Mouse (Mus musculus) ovary, postnatal 14 days (tissue): Measurements from ENCODE around the gene Apln.

ENCODE experiments used
- DNase-seq: peaks from one replicate; pipeline ENCODE4 v3.0.0; 2022; ENCODE audit warnings: low spot score

Apln gene

GRCm38 (mm10) chrX:48034144-48035113, at the start of gene Apln:
Gene Apln (minus strand): TSS chrX:48034853.
- peak; percentile 34 for DNase-seq

DNA sequence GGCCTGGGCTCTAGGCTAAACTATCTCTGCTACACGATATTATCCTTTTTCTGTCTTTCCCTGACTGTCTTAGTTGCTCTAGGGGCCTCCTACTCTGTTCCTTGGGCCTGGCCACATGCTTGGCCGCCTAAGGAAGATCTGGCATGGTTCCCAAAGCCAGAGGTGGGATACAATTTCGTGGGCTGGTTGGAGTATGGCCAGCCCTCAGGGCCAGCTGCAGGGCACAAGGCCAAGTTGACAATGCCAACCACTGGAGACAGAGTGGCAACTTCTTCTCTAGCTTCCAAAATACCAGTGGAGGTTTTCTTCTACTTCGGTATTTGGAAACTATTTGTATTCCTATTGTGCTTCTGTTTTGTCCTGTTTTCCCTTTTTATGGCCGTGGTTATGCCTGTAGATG, 47.7 kb upstream of the Apln start:
- DNase-seq: no peak

DNA sequence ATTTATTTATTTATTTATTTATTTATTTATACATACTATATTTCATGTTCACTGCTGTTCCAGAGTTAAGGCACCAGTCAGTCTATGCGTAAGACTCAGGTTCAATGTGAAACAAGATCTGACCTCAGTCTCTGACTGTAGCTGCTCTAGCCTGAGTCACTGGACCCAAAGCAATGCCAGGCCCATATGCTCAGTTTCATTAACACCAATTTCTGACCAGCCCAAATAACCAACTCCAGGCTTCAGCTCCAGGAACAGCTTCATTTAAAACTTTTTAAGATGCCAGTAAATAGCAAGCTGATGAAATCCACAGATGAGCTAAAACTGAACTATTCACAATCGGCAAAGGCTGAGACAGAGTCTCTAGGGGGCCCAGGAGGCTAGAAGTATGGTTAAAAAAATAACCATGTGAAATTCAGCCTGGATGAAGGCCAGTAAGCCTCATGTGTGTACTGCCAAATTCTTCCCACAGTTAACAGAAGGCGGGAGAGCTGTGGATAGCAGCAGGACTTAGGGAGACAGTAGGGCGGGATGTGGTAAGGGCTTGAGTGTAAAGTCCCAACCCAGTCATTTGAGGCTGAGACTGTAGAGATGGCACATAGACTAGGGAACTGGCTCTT, 42.3 kb upstream of the Apln start:
- DNase-seq: no peak

DNA sequence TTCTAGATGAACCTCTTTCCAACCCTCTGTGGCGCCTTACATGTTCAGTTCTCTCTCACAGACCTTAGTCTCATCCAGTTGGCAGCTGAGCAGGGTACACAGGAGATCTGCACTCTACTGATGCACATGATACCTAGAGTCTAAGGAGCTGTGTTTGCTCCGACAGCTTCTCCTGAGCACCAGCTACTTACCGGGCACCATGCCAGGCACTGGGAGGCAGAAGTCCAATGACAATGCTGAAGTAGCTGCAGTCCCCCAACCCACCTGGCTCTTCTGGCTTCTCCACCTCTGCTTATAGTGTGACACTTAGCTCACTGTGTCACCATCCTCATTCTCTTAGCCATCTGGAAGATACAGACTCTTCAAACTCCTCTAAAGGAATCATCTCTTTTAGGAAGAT, 40.0 kb upstream of the Apln start:
- no peak for DNase-seq

DNA sequence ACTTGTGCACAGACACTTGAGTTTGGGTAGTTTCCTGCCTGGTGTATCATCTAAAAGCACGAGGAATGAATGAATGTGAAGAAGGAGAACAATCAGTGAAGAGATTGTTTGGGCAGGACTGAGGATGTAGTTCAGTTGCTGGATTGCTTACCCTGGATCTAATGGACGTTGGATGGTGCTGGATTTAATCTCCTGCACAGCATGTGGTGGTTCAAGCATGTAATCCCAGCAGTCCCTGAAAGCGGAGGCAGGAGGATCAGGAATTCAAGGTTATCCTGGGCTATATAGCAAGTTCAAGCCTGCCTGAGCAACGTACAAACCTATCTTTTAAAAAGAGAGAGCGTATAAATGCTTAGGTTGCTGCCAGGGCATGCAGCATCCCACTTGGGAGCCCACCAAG, 37.7 kb upstream of the Apln start:
- DNase-seq: no peak

DNA sequence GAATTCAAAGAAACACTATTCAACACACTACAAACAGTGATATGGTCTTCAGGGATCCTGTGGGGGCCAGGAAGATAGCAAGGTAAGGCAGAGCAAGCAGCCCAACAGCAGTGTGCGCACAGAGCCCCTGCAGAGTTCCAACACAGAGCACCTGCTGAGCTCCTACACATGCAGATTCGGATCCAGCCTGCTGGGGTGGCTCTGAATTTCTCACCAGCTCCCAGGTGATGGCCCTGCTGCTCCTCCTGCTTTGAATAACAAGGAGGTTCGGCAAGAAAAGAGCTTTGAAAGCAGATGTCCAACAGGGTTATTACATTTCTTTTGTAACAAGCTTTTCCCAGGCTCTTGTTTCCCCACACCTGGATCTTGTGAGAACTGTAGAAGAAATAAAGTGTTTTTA, 37.3 kb upstream of the Apln start:
- no peak for DNase-seq

DNA sequence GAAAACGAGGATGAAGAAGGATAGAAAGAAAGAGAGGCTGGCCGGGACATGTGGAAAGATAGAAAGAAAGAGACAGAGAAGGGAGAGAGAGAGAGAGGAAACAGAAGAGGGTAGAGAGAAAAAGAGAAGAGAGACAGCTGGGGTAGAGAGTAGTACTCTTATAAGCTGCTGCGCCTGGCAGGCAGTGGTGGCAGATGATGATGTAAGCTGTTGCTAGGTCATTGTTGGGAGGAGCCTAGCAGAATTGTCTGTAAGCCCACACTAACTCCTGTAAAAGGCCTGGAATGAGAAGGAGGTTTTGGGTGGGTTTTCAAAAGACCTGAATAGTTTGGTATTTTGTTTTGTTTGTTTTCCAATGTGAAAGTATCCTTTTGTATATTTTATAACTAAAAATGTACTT, 32.2 kb upstream of the Apln start:
- DNase-seq: no peak

GRCm38 (mm10) chrX:48064166-48064853, 29.7 kb upstream of the Apln start:
- DNase-seq: no peak

- no peak for DNase-seq
These were observed 27.8 kb upstream of the Apln start for GRCm38 (mm10) chrX:48062481-48062880.

DNA sequence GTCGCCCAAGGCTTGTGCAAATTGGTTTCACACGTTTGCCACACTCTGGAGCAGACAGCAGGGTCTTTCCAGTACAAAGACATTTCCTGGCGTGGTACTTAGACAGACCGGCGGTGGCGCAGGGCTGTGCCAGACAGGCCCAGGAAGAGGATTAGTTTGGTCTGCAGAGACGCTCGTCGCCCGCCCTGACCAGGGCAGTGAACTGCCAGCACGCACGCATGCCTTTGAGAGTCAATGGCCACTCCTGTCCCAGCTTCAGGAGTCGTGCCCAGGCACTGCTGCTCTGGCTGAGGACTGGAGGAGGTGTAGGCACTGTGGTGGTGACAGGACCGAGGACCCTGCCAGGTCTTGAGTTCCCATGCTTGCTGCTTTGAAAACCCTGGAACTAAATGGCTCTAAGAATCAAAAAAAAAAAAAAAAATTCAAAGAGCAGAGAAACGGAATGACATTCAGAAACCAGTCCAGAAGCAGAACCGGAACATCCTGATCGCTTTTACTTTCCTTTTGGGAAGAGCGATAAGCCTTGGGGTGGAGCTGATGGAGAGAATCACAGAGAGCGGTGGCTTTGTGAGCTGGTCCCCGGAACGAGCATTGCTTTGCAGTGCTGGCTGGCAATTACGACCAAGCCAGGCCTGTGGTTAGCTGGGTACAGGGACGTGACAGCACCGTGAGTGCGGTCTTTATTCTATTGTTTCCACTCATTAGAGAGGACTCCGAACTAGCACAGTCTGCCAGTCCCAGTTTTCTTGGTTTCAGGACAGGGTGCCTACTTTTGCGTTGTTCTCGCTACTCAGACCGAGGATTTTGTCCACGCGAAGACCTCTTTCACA, 19.7 kb upstream of the Apln start:
- no peak for DNase-seq

DNA sequence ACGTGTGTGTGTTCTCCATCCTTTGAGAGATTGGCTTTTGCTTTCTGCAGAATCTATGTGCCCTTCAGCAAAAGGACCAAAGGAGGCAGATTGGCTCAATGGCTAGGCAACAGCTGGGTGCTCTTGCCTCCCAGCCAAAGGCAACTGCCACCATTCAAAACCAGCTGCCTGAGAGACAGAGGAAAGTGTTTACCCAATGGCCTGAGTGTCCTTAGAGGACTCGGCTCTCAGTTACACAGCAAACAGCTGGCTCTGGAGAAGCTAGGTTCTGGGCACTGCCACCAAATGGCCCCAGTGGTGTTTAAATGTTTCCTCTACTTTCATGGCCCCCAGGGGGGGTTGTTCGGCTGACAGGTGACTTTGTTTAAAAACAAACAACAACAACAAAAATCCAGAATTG, 19.1 kb upstream of the Apln start:
- DNase-seq: no peak

DNA sequence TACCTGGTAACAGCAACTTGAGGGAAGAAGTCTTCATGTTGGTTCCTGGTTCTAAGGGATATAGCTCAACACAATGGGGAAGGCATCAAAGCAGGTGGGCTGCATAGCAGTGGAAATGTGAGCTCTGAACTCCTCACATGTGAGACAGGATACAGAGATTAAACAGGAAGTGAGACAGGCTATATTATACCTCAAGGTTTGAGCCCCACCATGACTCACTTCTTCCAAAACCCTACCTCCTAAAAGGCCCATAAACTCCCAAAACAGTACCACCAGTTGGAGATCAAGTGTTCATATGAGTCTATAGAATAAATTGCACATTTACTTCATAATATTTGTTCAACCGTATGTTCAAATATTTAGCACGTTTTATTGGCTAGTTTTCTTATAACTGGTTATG, 11.7 kb upstream of the Apln start:
- DNase-seq: no peak

- no peak for DNase-seq
These were observed 9.6 kb upstream of the Apln start for GRCm38 (mm10) chrX:48044261-48044660.

- no peak for DNase-seq
These were observed 8.1 kb upstream of the Apln start for GRCm38 (mm10) chrX:48042748-48043147.

GRCm38 (mm10) chrX:48040379-48040778, 5.7 kb upstream of the Apln start:
- DNase-seq: no peak

DNA sequence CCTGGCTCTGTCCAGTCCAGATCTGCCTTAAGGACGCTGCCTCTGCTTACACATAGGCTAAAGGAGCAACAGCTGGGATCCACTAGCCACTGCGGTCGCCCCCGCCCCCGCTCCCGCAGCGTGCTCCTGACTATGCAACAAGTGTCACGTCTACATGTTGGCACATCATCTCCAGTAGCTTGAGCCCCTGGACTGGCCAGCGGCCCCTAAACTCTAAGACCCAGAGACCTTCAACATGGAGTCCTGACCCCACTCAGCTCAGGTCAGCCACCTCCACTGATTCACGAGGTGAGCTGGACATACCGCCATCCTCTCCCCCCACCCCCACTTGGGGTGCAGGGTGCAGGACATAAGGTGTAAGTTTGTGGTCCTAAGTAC, 898 bp downstream of the Apln start:
- DNase-seq: no peak

- no peak for DNase-seq
These were observed 1.6 kb downstream of the Apln start for GRCm38 (mm10) chrX:48033024-48033423.

DNA sequence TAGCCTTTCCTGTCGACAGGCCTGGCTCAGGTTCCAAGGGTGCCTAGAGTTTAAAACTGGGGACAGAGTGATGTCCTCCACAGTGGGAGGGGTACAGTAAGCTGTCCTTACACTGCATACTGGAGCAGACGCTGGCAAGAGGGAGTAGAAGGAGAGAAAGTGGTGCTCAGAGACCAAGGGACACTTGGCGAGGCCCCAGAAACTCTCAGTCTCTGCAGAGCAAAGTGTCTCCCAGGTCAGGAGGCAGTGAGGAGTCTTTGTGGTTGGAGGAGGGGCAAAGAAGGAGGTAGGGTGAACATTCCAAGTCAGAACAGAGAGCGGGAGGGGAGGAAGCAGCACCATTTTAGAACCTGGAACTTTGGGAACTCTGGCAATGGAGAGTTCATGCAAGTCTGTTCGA, 2.8 kb downstream of the Apln start:
- DNase-seq: no peak

DNA sequence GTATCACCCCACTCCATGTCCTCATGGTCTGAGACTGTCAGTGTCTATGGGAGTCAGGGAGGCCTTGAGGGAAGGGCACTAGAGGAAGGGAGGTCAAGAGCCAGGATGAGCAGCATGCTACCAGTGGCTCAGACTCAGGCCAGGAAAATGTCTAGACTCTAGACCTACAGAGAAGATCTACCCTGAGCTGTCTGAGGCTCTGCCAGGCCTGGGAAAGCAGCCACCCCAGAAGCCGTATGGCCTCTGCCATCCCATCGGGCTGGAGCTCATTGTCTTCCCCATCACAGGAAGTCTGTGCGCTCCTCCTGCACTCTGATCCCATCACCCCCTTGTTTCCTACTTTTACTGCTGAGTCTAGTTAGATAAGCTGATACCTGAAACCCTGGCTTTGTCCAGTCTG, 4.1 kb downstream of the Apln start:
- DNase-seq: no peak

- no peak for DNase-seq
These were observed 11.8 kb downstream of the Apln start for GRCm38 (mm10) chrX:48022811-48023210.

- peak; percentile 61 for DNase-seq
These were observed 14.7 kb downstream of the Apln start for GRCm38 (mm10) chrX:48019940-48020339.

- DNase-seq: no peak
These were observed 15.3 kb downstream of the Apln start for GRCm38 (mm10) chrX:48019359-48019758.
